Mouse (Mus musculus) liver, adult 2 months (tissue): ENCODE results near the gene Dennd2a. TPM values are rescaled to one million over a fixed set of nuclear protein-coding genes. Genes with fewer than 3 reads are reported as not detected.
A peak's percentile ranks its signal among the peaks of the same experiment; 100 is the strongest.

Experiments
- DNase-seq: peaks from one replicate; pipeline ENCODE4 v3.0.0-alpha.2; 2011; ENCODE audit warnings: low read depth, low spot score; ENCODE audit errors: extremely low read depth
- H3K27ac ChIP-seq: fragments of 200-500 bp; replicated peaks from 2 replicates; pipeline ENCODE4 v1.5.1; 2012; ENCODE audit warnings: low read depth, mild to moderate bottlenecking, control low read depth, inconsistent platforms, low read length; ENCODE audit not compliant: insufficient read depth
- H3K27me3 ChIP-seq: fragments of 200-500 bp; 2 replicates; pipeline ENCODE4 v1.6.1; 2012; ENCODE audit warnings: mild to moderate bottlenecking, moderate library complexity, low read length, inconsistent platforms; ENCODE audit not compliant: control insufficient read depth, insufficient read depth
- H3K36me3 ChIP-seq: fragments of 200-500 bp; 2 replicates; pipeline ENCODE4 v1.6.1; 2012; ENCODE audit warnings: low read length, inconsistent platforms; ENCODE audit not compliant: control insufficient read depth, insufficient read depth
- H3K4me1 ChIP-seq: fragments of 200-500 bp; 2 replicates; pipeline ENCODE4 v1.6.1; 2011; ENCODE audit warnings: low read length; ENCODE audit not compliant: control insufficient read depth, insufficient read depth
- H3K4me3 ChIP-seq: fragments of 200-500 bp; 2 replicates; pipeline ENCODE4 v1.5.1; 2011; ENCODE audit warnings: low read depth, mild to moderate bottlenecking, control low read depth, low read length, moderate library complexity; ENCODE audit not compliant: insufficient read depth
- H3K79me2 ChIP-seq: fragments of 200-500 bp; 2 replicates; pipeline ENCODE4 v1.6.1; 2012; ENCODE audit warnings: inconsistent platforms, mild to moderate bottlenecking, low read length, moderate library complexity; ENCODE audit not compliant: control insufficient read depth, insufficient read depth
- H3K9ac ChIP-seq: fragments of 200-500 bp; 2 replicates; pipeline ENCODE4 v1.6.1; 2012; ENCODE audit warnings: low read depth, mild to moderate bottlenecking, control low read depth, inconsistent platforms, low read length
- CTCF ChIP-seq: fragments of 200-500 bp; IDR thresholded peaks from 2 replicates; pipeline ENCODE4 v1.5.1; 2011; ENCODE audit warnings: low read depth, low read length, control low read depth
- POLR2A ChIP-seq: fragments of 200-500 bp; IDR thresholded peaks from 2 replicates; pipeline ENCODE4 v1.6.1; 2011; ENCODE audit warnings: low read length, control low read depth; ENCODE audit not compliant: insufficient read depth; ENCODE audit errors: extremely low read depth
- WGBS: fragments of 180-500 bp; shearing (Covaris S2); methylation state at CpG from one replicate; pipeline ENCODE4 v1.1.7; 2018; 5-methylcytosine and 5-hydroxymethylcytosine counted together
- polyA plus RNA-seq: library from polyadenylated mRNA; depleted of rRNA; stranded (reverse); fragments of >200 nt; gene quantifications from 2 replicates; pipeline ENCODE4 v1.2.3, GENCODE M21; 2012
- total RNA-seq: library from RNA; depleted of rRNA; stranded (reverse); fragments of >200 nt; gene quantifications from 2 replicates; pipeline ENCODE4 v1.2.3, GENCODE M21; 2014

Gene Dennd2a
- total and polyA plus RNA-seq, 2 experiments, result 1.3 to 2.0 TPM

DNA sequence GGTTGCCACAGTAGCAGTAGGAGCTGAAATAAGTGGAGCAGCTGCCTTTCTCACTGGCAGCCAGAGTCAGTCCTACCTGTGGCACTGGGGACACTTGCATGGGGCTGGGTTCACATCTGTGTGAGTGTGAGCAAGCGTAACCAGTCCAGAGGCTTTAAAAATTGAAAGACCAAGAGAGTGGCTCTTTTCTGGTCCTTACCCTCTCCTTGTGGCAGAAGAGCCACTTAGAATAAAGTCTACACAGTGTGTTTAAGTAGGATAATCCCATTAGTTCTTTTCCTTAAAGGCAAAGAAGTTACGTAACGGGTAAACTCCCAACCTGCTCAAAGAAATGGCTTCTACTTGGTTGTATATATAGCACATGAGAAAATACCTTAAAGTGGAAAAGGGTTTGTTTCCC, 43.2 kb upstream of the Dennd2a start:
- no peak for DNase-seq
- Histone ChIP-seq H3K9ac (no peak overlapping the region), H3K27me3 (no peaks in the 10 kb centered on the region), H3K36me3 (peaks cover 36% of the 10 kb centered on the region), H3K4me1 (peaks cover 3% of the 10 kb centered on the region; the same call in 1 of the 2 replicates), H3K4me3 (no peak overlapping the region), H3K27ac (no peak overlapping the region), H3K79me2 (no peaks in the 10 kb centered on the region)
- over 99% methylated on average over 3 of the region's 3 CpGs for WGBS
- TF ChIP-seq POLR2A (no peak), CTCF (no peak)

DNA sequence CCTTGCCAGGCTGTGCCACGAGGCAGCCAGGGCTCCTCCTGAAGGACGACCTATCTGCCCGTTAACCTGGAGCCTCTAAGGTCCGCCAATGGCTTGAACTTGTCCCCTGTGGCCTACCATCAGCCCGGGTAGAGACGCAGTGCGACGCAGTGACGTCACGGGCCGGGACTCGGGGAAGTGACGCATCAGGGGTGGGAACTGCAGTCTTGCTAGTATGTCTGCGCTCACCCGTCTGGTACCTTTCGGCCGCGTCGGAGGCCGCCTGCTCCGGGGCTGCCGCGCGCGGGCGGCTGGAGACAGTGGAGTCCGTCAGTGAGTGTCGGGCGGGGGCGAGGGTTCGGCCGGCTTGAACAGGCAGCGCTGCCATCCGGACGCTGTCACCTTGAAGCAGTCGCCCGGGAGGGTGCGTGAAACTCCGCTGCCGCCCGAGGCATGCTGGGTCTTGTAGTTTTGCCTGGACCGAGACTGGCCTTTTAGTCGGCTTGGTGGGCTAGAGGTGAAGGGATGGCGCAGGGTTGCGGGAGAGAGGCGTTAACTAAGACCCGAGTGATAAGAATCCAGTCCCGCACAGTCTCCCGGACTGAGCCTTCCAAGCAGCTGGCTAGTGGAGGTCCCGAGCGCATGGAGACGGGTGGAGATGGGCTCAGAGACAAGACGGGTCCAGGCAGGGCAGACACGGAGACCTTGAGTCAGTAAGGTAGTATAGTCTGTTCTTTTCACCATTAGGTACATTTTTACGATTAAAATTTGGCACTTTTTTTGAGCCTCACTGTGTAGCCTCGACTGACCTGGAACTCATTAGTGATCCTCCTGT, 34.9 kb upstream of the Dennd2a start, which contains the start of gene Ndufb2:
Gene Ndufb2, plus strand, starts transcription at position 174 of the 814 bp plus-strand sequence.
- WGBS, result under 1% methylated on average over 56 of the region's 56 CpGs
- Histone ChIP-seq H3K4me3 (peak within 1 kb of the TSS; percentile 76), H3K4me1 (peaks cover 7% of the 10 kb centered on the region), H3K36me3 (peaks cover 9% of the 10 kb centered on the region; the same call in 1 of the 2 replicates), H3K27ac (peak within 1 kb of the TSS; percentile 90), H3K27me3 (no peaks in the 10 kb centered on the region), H3K79me2 (peaks cover 10% of the 10 kb centered on the region; the same call in 1 of the 2 replicates), H3K9ac (peak within 1 kb of the TSS; percentile 91)
- DNase-seq, result peak; percentile 97
- TF ChIP-seq CTCF, result no peak
- peak; percentile 46; the same call in 1 of the 2 replicates for TF ChIP-seq POLR2A

DNA sequence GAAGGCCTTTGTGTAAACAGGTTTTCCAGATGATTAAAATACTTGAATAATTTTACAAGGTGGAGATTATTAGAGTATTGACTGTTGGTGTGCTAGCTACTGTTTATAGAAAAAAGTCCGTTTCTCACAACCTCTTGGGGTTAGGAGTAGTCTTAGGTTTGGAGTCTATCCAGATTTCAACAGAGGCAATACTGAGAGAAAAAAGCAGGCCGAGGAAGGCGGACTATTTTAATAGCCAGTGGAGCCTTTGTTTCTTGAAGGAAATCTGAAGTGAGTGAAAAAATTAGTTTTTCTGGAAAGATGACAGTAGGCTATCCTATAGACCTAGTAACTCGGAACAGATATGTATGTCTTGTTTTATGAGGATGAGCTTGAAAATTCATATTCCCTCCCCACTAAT, 33.8 kb upstream of the Dennd2a start:
- H3K27ac ChIP-seq, result no peak overlapping the region
- DNase-seq, result no peak
- TF ChIP-seq CTCF, result no peak
- TF ChIP-seq POLR2A, result no peak
- H3K4me1 ChIP-seq, result peaks cover 7% of the 10 kb centered on the region
- H3K27me3 ChIP-seq, result no peaks in the 10 kb centered on the region
- no peak overlapping the region for H3K4me3 ChIP-seq
- 83% methylated on average over 4 of the region's 4 CpGs for WGBS
- peaks cover 9% of the 10 kb centered on the region; the same call in 1 of the 2 replicates for H3K36me3 ChIP-seq
- H3K9ac ChIP-seq, result no peak overlapping the region
- H3K79me2 ChIP-seq, result peaks cover 10% of the 10 kb centered on the region; the same call in 1 of the 2 replicates

DNA sequence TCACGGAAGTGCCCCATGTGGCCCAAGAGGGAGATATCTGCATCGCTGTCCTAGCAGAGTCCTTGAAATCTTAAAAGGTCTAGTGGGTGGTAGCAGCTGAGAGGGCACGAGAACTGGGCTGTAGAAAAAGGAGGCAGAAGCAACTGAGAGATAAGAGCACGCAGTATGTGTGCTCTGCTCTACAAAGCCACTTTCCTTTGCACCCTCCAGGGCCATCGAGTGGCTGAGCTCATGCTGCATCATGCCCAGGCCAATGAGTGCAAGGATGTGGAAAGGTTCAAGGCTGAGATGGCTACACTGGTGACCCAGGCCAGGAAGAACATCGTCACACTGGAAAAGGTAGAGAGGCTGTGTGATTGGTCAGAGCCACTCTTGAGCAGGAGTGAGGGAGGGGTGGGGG, 27.9 kb upstream of the Dennd2a start, which contains the start of gene Gm42420:
Gene Gm42420, plus strand, starts transcription at position 237 of the 400 bp plus-strand sequence.
- Histone ChIP-seq H3K36me3 (peaks cover 34% of the 10 kb centered on the region), H3K9ac (no peak within 1 kb of the TSS), H3K27ac (no peak within 1 kb of the TSS), H3K79me2 (no peaks in the 10 kb centered on the region), H3K4me3 (no peak within 1 kb of the TSS), H3K27me3 (no peaks in the 10 kb centered on the region), H3K4me1 (no peaks in the 10 kb centered on the region)
- no peak for DNase-seq
- 92% methylated on average over 6 of the region's 6 CpGs for WGBS
- TF ChIP-seq POLR2A (no peak), CTCF (no peak)

DNA sequence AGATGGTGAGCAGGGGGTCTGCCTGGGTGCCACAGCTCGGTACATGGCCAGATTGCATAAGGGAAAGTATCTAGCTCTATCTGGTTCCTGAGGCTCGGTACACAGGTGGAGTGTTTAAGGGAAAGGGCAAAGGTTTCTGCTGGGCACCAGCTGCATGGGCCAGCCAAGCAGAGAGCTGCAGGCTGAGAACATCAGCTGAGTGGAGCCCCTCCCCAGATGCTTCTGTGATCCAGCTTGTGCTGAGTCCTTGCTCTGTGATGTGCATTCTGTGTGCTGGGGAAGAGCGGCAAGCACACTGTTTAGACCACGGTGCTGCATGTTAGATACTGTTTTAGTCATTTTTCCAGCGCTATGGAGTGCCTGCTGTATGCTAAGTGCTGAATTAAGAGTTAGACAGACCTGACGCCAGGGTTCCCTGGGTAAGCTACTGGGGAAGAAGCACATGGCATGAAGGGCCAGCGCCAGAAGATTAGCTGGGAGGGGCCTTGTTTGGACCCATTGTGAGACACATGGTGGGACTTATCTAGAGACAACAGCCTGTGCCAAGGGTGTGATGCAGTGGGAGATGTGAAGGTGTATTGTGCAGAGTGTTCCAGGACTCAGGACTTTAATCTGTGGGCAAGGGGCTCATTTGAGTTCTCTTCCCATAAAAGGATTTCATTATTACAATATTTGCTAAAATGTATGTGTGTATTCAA, 23.6 kb upstream of the Dennd2a start:
- TF ChIP-seq POLR2A (no peak), CTCF (no peak)
- Histone ChIP-seq H3K36me3 (peaks cover 41% of the 10 kb centered on the region), H3K79me2 (no peaks in the 10 kb centered on the region; the same call in 1 of the 2 replicates), H3K4me1 (no peaks in the 10 kb centered on the region), H3K27me3 (no peaks in the 10 kb centered on the region), H3K9ac (no peak overlapping the region), H3K4me3 (no peak overlapping the region), H3K27ac (no peak overlapping the region)
- no peak for DNase-seq
- 84% methylated on average over 7 of the region's 7 CpGs for WGBS

DNA sequence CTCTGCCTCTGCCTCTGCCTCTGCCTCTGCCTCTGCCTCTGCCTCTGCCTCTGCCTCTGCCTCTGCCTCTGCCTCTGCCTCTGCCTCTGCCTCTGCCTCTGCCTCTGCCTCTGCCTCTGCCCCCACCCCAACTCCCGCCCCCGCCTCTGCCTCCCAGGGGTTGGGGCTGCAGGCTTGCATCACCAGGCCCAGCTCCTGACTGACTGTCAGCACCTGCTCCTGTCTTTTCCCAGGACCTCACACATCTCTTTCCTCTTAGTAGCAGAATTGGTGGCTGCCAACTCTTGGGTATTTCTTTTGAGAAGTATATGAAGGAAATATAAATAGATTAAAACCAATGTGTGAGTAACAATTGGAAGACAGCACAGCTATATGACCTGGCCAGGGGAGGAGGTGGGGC, 22.9 kb upstream of the Dennd2a start:
- TF ChIP-seq CTCF (no peak), POLR2A (no peak)
- 84% methylated on average over 2 of the region's 2 CpGs for WGBS
- H3K27me3 ChIP-seq, result no peaks in the 10 kb centered on the region
- peaks cover 36% of the 10 kb centered on the region for H3K36me3 ChIP-seq
- no peaks in the 10 kb centered on the region; the same call in 1 of the 2 replicates for H3K79me2 ChIP-seq
- no peak overlapping the region for H3K9ac ChIP-seq
- no peak overlapping the region for H3K27ac ChIP-seq
- no peaks in the 10 kb centered on the region for H3K4me1 ChIP-seq
- no peak for DNase-seq
- H3K4me3 ChIP-seq, result no peak overlapping the region
